Mouse (Mus musculus) midbrain, embryonic 13.5 days (tissue): Measurements from ENCODE around the gene Mettl18. TPM values are rescaled to one million over a fixed set of nuclear protein-coding genes. Genes with fewer than 3 reads are reported as not detected.
"Not testable (repeated sequence)": the region's sequence is repeated elsewhere in the genome, so short reads cannot be mapped to it uniquely, and the experiment has no call there.

Experiments used
- ATAC-seq: fragments of 200-750 bp; cut with Nextera tagmentation; 2 replicates; pipeline ENCODE4 v1.8.0; 2017; ENCODE audit warnings: mild to moderate bottlenecking, moderate TSS enrichment, moderate library complexity
- H3K27ac ChIP-seq: fragments of 300-500 bp; sonication (generic); 2 replicates; pipeline ENCODE4 v1.5.1; 2015; ENCODE audit warnings: inconsistent platforms, mild to moderate bottlenecking, moderate library complexity
- H3K27me3 ChIP-seq: fragments of 300-500 bp; sonication (generic); 2 replicates; pipeline ENCODE4 v1.6.1; 2015; ENCODE audit warnings: mild to moderate bottlenecking, inconsistent platforms
- H3K36me3 ChIP-seq: fragments of 300-500 bp; sonication (generic); 2 replicates; pipeline ENCODE4 v1.6.1; 2015; ENCODE audit warnings: mild to moderate bottlenecking, inconsistent platforms
- H3K4me1 ChIP-seq: fragments of 300-500 bp; sonication (generic); replicated peaks from 2 replicates; pipeline ENCODE4 v1.6.1; 2015; ENCODE audit warnings: inconsistent platforms
- H3K4me2 ChIP-seq: fragments of 300-500 bp; sonication (generic); replicated peaks from 2 replicates; pipeline ENCODE4 v1.6.1; 2015; ENCODE audit warnings: moderate library complexity, mild to moderate bottlenecking, inconsistent platforms
- H3K4me3 ChIP-seq: fragments of 300-500 bp; sonication (generic); replicated peaks from 2 replicates; pipeline ENCODE4 v1.5.1; 2015; ENCODE audit warnings: mild to moderate bottlenecking, inconsistent platforms
- H3K9ac ChIP-seq: fragments of 300-500 bp; sonication (generic); replicated peaks from 2 replicates; pipeline ENCODE4 v1.6.1; 2015; ENCODE audit warnings: mild to moderate bottlenecking, inconsistent platforms
- H3K9me3 ChIP-seq: fragments of 300-500 bp; sonication (generic); 2 replicates; pipeline ENCODE4 v1.6.1; 2016; ENCODE audit warnings: mild to moderate bottlenecking, inconsistent platforms
- WGBS: fragments of 180-500 bp; shearing (Covaris S2); methylation state at CpG from one replicate; pipeline ENCODE4 v1.1.7; 2015; 5-methylcytosine and 5-hydroxymethylcytosine counted together
- polyA plus RNA-seq: library from polyadenylated mRNA; unstranded; fragments of >200 nt; fragmentation: Nextera tagmentation; extraction: Ambion mirVana; gene quantifications from 2 replicates; pipeline ENCODE4 v1.2.1, GENCODE M21; 2015

Mettl18 gene
- polyA plus RNA-seq, 1 experiment from 2014 or later, result 8.0 TPM

DNA sequence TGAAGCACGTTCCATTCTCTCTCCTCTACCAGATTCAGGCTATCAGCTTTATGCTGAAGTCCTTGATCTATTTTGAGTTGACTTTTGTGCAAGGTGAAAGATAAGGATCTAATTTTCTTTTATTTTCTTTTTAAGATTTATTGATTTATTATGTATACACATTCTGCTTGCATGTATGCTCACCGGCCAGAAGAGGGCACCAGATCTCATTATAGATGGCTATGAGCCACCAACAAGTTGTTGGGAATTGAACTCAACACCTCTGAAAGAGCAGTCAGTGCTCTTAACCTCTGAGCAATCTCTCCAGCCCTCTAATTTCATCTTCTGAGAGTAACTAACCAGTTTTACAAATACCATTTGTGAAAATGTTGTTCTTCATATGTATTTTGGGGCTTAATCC, 14.5 kb downstream of the Mettl18 start:
- Histone ChIP-seq H3K27me3 (no peaks in the 10 kb centered on the region), H3K4me2 (no peak overlapping the region), H3K4me3 (no peak overlapping the region), H3K9ac (no peak overlapping the region), H3K36me3 (no peaks in the 10 kb centered on the region), H3K4me1 (no peaks in the 10 kb centered on the region), H3K27ac (no peak overlapping the region), H3K9me3 (no peaks in the 10 kb centered on the region)
- 41% methylated on average over 2 of the region's 2 CpGs for WGBS
- no peak for ATAC-seq

DNA sequence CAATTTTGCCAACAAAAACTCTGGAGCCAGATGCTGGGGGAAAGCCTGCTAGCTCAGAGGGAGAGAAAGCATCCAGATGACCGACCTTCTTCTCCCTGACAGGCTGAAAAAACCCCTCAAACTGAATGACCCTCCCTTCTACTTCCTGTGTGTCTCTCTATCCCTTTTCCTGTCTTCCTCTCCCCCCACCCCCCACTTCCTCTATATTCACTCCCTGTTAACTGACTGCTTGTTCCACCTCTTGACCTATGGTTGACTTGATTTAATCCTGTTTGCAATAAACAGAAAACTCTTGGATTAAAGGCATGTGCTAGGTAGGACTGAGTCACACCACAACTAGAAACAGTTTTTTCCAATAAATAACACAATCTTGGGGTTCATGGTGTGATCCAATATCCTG, 19.9 kb downstream of the Mettl18 start:
- H3K4me3 ChIP-seq, result no peak overlapping the region
- no peak overlapping the region for H3K9ac ChIP-seq
- H3K27ac ChIP-seq, result no peak overlapping the region
- H3K36me3 ChIP-seq, result no peaks in the 10 kb centered on the region
- H3K27me3 ChIP-seq, result no peaks in the 10 kb centered on the region
- no peak overlapping the region for H3K4me2 ChIP-seq
- H3K4me1 ChIP-seq, result no peaks in the 10 kb centered on the region
- no peaks in the 10 kb centered on the region for H3K9me3 ChIP-seq
- no peak for ATAC-seq
- WGBS, result 89% methylated on average over 1 of the region's 1 CpGs

GRCm38 (mm10) chr1:164018221-164018896, 23.7 kb downstream of the Mettl18 start:
- no peak for ATAC-seq
- 90% methylated on average over 16 of the region's 16 CpGs for WGBS
- Histone ChIP-seq H3K4me1 (no peaks in the 10 kb centered on the region), H3K4me2 (no peak overlapping the region), H3K4me3 (no peak overlapping the region), H3K27ac (no peak overlapping the region), H3K36me3 (no peaks in the 10 kb centered on the region), H3K9ac (no peak overlapping the region), H3K27me3 (no peaks in the 10 kb centered on the region), H3K9me3 (no peaks in the 10 kb centered on the region)

GRCm38 (mm10) chr1:164019789-164020188, 25.1 kb downstream of the Mettl18 start:
- Histone ChIP-seq H3K4me1 (no peaks in the 10 kb centered on the region), H3K36me3 (no peaks in the 10 kb centered on the region), H3K27me3 (no peaks in the 10 kb centered on the region), H3K9ac (no peak overlapping the region), H3K4me2 (no peak overlapping the region), H3K9me3 (no peaks in the 10 kb centered on the region), H3K4me3 (no peak overlapping the region), H3K27ac (no peak overlapping the region)
- WGBS, result 38% methylated on average over 6 of the region's 6 CpGs
- no peak for ATAC-seq

DNA sequence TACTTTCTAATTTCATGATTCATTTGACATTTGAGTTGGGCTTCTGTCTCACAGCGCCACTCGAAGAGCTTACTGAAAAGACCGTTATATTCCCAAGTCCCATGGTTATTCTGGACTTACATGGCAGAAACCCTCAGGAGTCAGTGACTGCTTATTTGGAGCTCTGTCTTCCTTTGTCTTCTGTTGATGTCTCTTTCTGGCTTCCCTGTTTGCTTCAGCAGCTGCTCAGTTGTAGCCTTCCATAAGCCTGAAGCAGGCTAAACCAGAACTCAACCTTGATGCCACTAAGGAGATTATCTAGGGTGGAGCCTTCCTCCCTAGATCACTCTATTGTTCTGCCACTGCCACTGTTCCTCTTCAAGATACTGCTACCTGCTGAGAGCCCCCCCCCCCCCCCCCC, 26.1 kb downstream of the Mettl18 start:
- H3K36me3 ChIP-seq, H3K27me3 ChIP-seq, H3K9me3 ChIP-seq, H3K27ac ChIP-seq, H3K4me2 ChIP-seq, H3K4me3 ChIP-seq, H3K9ac ChIP-seq, ATAC-seq, H3K4me1 ChIP-seq: not testable (repeated sequence)
- 77% methylated on average over 3 of the region's 3 CpGs for WGBS

GRCm38 (mm10) chr1:164022106-164022505, 27.4 kb downstream of the Mettl18 start:
- H3K27me3 ChIP-seq, H3K4me1 ChIP-seq, H3K36me3 ChIP-seq, H3K27ac ChIP-seq, H3K9ac ChIP-seq, H3K9me3 ChIP-seq, ATAC-seq, H3K4me2 ChIP-seq, H3K4me3 ChIP-seq: not testable (repeated sequence)
- WGBS, result 85% methylated on average over 5 of the region's 5 CpGs

- no peak overlapping the region for H3K27ac ChIP-seq
- H3K4me2 ChIP-seq, result no peak overlapping the region
- H3K9ac ChIP-seq, result no peak overlapping the region
- H3K9me3 ChIP-seq, result no peaks in the 10 kb centered on the region
- no peaks in the 10 kb centered on the region for H3K4me1 ChIP-seq
- H3K27me3 ChIP-seq, result no peaks in the 10 kb centered on the region
- no peak for ATAC-seq
- WGBS, result 88% methylated on average over 4 of the region's 4 CpGs
- H3K36me3 ChIP-seq, result no peaks in the 10 kb centered on the region
- H3K4me3 ChIP-seq, result no peak overlapping the region
Measured at GRCm38 (mm10) chr1:164025685-164026084, 31.0 kb downstream of the Mettl18 start.

DNA sequence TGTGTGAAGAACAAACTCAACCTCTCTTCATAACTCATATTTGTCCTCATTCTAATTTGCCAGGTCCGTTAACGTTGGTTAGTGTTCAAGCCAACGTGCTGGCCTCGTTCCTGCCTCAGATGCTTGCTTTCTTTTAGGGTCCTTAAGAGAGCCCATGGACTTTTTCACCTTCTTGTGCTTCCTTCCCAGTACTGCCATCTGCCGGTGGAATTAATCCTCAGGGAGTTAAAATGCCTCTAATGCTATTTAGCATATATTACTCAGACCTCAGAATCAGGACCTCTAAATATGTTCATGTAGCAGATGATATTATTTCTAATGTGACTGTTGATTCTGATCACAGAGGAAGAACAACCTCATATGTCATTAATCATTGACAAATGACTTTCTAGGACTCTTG, 32.7 kb downstream of the Mettl18 start:
- Histone ChIP-seq H3K36me3 (no peaks in the 10 kb centered on the region), H3K9ac (no peak overlapping the region), H3K4me1 (no peaks in the 10 kb centered on the region), H3K27me3 (no peaks in the 10 kb centered on the region), H3K4me3 (no peak overlapping the region), H3K4me2 (no peak overlapping the region), H3K27ac (no peak overlapping the region), H3K9me3 (no peaks in the 10 kb centered on the region)
- no peak for ATAC-seq
- 60% methylated on average over 5 of the region's 5 CpGs for WGBS

DNA sequence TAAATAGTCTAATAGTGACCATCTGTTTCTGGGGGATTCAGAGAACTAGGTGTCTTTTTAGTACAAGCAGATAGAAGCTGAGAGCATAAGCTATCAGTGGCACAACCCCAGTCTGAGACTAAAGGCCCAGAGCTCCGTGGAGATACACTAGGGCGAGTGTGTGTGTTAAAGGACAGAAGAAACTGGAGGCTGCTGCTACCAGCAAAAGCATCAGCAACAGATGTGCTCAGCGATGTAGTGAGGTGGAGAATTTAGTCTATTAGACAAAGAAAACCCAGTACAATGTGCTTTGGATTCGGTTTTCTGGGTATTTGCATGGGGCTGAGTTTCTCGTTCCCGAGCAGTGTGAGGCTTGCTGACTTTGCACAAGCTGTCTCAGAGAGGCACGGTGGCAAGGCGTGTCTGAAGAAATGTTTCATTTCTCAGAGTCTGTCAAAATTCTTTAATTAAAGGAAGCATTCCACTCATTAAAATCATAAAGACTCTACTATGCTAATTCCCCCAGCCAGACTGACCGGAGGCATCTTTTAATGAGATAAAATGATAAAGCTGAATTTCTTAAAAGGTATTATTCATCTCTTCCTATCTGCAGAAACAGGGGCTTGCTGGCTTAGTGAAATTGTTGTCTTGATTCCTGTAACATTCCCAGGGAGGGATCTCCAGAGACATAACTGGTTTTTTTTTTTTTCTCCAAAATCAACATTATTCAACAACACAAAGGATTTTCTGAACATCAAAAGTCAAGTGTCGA, 45.9 kb downstream of the Mettl18 start:
- Histone ChIP-seq H3K4me2 (no peak overlapping the region), H3K36me3 (no peaks in the 10 kb centered on the region), H3K9ac (no peak overlapping the region), H3K4me3 (no peak overlapping the region), H3K27me3 (no peaks in the 10 kb centered on the region), H3K9me3 (no peaks in the 10 kb centered on the region), H3K4me1 (no peaks in the 10 kb centered on the region), H3K27ac (no peak overlapping the region)
- no peak; the same call in 1 of the 2 replicates for ATAC-seq
- WGBS, result 73% methylated on average over 10 of the region's 10 CpGs

- 57% methylated on average over 3 of the region's 3 CpGs for WGBS
Measured at GRCm38 (mm10) chr1:164043549-164043948, 48.9 kb downstream of the Mettl18 start.

More at GRCm38 (mm10) chr1:164043549-164043948, 48.9 kb downstream of the Mettl18 start:
- Histone ChIP-seq H3K27ac (no peak overlapping the region), H3K4me1 (no peaks in the 10 kb centered on the region), H3K4me3 (no peak overlapping the region), H3K27me3 (no peaks in the 10 kb centered on the region), H3K9ac (no peak overlapping the region), H3K4me2 (no peak overlapping the region), H3K36me3 (no peaks in the 10 kb centered on the region), H3K9me3 (no peaks in the 10 kb centered on the region)
- no peak for ATAC-seq
